Mouse (Mus musculus) spleen, adult 2 months (tissue): ENCODE measurements around the gene Pidd1. TPM values are rescaled to one million over a fixed set of nuclear protein-coding genes. Genes with fewer than 3 reads are reported as not detected.
"Not testable (repeated sequence)": the region's sequence is repeated elsewhere in the genome, so short reads cannot be mapped to it uniquely, and the experiment has no call there.

Source experiments
- DNase-seq, 2 experiments: peaks; one replicate each; pipeline versions ENCODE4 v3.0.0 to v3.0.0-alpha.2; 2012 to 2021; ENCODE audit warnings: low spot score in 2 of 2, low read depth in 1 of 2
- H3K27ac ChIP-seq: fragments of 200-500 bp; 2 replicates; pipeline ENCODE4 v1.5.1; 2012; ENCODE audit warnings: low read length, inconsistent platforms; ENCODE audit not compliant: insufficient read depth
- H3K27me3 ChIP-seq: fragments of 200-500 bp; 2 replicates; pipeline ENCODE4 v1.6.1; 2012; ENCODE audit warnings: mild to moderate bottlenecking, moderate library complexity, low read length, inconsistent platforms; ENCODE audit not compliant: control insufficient read depth, insufficient read depth
- H3K36me3 ChIP-seq: fragments of 200-500 bp; 2 replicates; pipeline ENCODE4 v1.6.1; 2012; ENCODE audit warnings: mild to moderate bottlenecking, low read length, inconsistent platforms; ENCODE audit not compliant: control insufficient read depth, insufficient read depth
- H3K4me1 ChIP-seq: fragments of 200-500 bp; 2 replicates; pipeline ENCODE4 v1.6.1; 2011; ENCODE audit warnings: inconsistent platforms; ENCODE audit not compliant: control insufficient read depth, insufficient read depth, insufficient read length
- H3K4me3 ChIP-seq: fragments of 200-500 bp; 2 replicates; pipeline ENCODE4 v1.5.1; 2011; ENCODE audit warnings: mild to moderate bottlenecking, inconsistent platforms; ENCODE audit not compliant: insufficient read depth, insufficient read length; ENCODE audit errors: extremely low read depth
- CTCF ChIP-seq: fragments of 200-500 bp; IDR thresholded peaks from 2 replicates; pipeline ENCODE4 v1.5.1; 2011; ENCODE audit warnings: mild to moderate bottlenecking, inconsistent platforms; ENCODE audit not compliant: insufficient read depth, insufficient read length, insufficient replicate concordance; ENCODE audit errors: extremely low read depth
- POLR2A ChIP-seq: fragments of 200-500 bp; IDR thresholded peaks from 2 replicates; pipeline ENCODE4 v1.6.1; 2011; ENCODE audit warnings: low read depth, low read length, inconsistent platforms
- WGBS: fragments of 180-500 bp; shearing (Covaris S2); methylation state at CpG from one replicate; pipeline ENCODE4 v1.1.7; 2018; 5-methylcytosine and 5-hydroxymethylcytosine counted together
- polyA plus RNA-seq: library from polyadenylated mRNA; depleted of rRNA; stranded (reverse); fragments of >200 nt; gene quantifications from 2 replicates; pipeline ENCODE4 v1.2.3, GENCODE M21; 2012

Pidd1 gene
- polyA plus RNA-seq, 1 experiment, result 20.4 TPM

DNA sequence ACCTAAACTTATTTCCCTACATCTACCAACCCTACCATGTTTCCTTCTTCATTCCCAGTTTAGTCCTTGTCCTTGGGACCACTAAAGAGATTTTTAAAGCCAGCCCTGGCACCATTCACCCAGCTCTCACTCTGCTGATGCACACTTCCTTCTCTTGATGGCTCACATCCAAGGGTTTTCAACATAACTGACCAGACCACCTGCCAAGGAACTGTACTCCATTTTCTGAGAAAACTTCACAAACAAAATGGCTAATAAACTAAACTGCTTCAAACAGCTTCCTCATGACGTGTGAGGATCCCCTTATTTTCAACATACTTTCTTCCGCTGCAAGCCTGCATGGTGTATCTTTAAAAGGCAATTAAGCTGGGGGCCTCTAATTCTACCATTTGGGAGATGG lies 9.8 kb upstream of the Pidd1 start:
- Histone ChIP-seq H3K4me3 (no peak overlapping the region), H3K27ac (no peak overlapping the region), H3K36me3 (peaks cover 24% of the 10 kb centered on the region), H3K4me1 (peaks cover 11% of the 10 kb centered on the region; the same call in 1 of the 2 replicates), H3K27me3 (no peaks in the 10 kb centered on the region)
- 76% methylated on average over 2 of the region's 2 CpGs for WGBS
- no peak for DNase-seq
- no peak for TF ChIP-seq CTCF
- no peak for TF ChIP-seq POLR2A

DNA sequence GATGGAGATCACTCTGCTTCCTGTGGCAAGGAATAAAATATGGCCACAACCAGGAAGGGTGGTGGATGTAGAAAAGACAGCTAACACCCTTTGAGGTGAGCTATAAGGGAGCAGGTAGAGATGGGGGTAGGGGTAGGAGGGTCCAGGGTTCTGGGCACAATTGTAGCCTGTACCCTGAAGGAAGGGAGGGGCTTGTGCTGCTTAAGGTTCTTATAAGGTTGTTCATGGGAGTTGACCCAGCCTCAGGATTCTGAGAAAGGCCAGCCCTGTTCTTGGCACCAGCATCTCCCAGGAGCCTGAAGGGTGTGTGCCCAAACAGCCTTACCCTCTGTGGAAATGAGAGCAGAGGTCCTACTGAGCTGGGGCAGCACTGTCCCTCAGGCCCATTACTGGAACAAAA lies 8.1 kb upstream of the Pidd1 start:
- no peak overlapping the region for H3K4me3 ChIP-seq
- no peaks in the 10 kb centered on the region for H3K27me3 ChIP-seq
- H3K36me3 ChIP-seq, result peaks cover 12% of the 10 kb centered on the region
- no peak overlapping the region for H3K27ac ChIP-seq
- DNase-seq, result peak in 1 of 2 experiments; percentile 2
- TF ChIP-seq CTCF, result no peak
- TF ChIP-seq POLR2A, result no peak
- H3K4me1 ChIP-seq, result peaks cover 11% of the 10 kb centered on the region; the same call in 1 of the 2 replicates

GRCm38 (mm10) chr7:141447110-141447991 lies 3.5 kb upstream of the Pidd1 start, which contains the start of gene Rplp2:
Gene Rplp2 (plus strand): TSS chr7:141447370.
- H3K27ac ChIP-seq, result peak within 1 kb of the TSS; percentile 95
- peaks cover 12% of the 10 kb centered on the region; the same call in 1 of the 2 replicates for H3K4me1 ChIP-seq
- H3K4me3 ChIP-seq, result peak within 1 kb of the TSS; percentile 95
- H3K27me3 ChIP-seq, result no peaks in the 10 kb centered on the region
- DNase-seq, result peak; percentile 91
- H3K36me3 ChIP-seq, result peaks cover 12% of the 10 kb centered on the region
- under 1% methylated on average over 63 of the region's 63 CpGs for WGBS
- TF ChIP-seq CTCF (no peak), POLR2A (peak; percentile 83)

DNA sequence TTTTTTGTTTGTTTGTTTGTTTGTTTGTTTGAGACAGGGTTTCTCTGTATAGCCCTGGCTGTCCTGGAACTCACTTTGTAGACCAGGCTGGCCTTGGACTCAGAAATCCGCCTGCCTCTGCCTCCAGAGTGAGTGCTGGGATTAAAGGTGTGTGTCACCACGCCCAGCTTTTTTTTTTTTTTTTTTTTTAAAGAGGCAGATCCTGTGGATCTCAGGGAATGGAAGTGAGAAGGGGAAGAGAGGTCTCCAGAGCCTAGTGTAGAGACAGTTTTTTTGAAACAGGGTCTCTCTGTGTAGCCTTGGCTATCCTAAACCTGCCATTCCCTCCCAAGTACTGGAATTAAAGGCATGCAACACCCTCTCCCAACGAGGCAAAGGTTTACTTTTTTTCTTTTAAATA lies 2.5 kb upstream of the Pidd1 start:
- WGBS, result 89% methylated on average over 3 of the region's 3 CpGs
- H3K4me3 ChIP-seq, H3K27ac ChIP-seq, DNase-seq, H3K36me3 ChIP-seq, H3K27me3 ChIP-seq: not testable (repeated sequence)
- H3K4me1 ChIP-seq, result peaks cover 12% of the 10 kb centered on the region; the same call in 1 of the 2 replicates

- no peak overlapping the region for H3K27ac ChIP-seq
- H3K4me3 ChIP-seq, result peak overlapping the region; percentile 71
- H3K36me3 ChIP-seq, result no peaks in the 10 kb centered on the region
- H3K27me3 ChIP-seq, result no peaks in the 10 kb centered on the region
- H3K4me1 ChIP-seq, result peaks cover 12% of the 10 kb centered on the region; the same call in 1 of the 2 replicates
- DNase-seq, result no peak
- TF ChIP-seq CTCF (no peak), POLR2A (no peak)
- WGBS, result 18% methylated on average over 12 of the region's 12 CpGs
Measured at GRCm38 (mm10) chr7:141443081-141443821, 574 bp downstream of the Pidd1 start.

- Histone ChIP-seq H3K4me3 (no peak overlapping the region), H3K27me3 (no peaks in the 10 kb centered on the region), H3K4me1 (peaks cover 14% of the 10 kb centered on the region; the same call in 1 of the 2 replicates), H3K36me3 (no peaks in the 10 kb centered on the region), H3K27ac (no peak overlapping the region)
- 91% methylated on average over 13 of the region's 13 CpGs for WGBS
- TF ChIP-seq POLR2A (no peak), CTCF (no peak)
- DNase-seq, result no peak
Measured at GRCm38 (mm10) chr7:141442199-141442598, 1.6 kb downstream of the Pidd1 start.
